Mouse (Mus musculus) forebrain, postnatal 0 days (tissue): Measurements from ENCODE around the gene Ifrd2. TPM values are rescaled to one million over a fixed set of nuclear protein-coding genes. Genes with fewer than 3 reads are reported as not detected.

Experiments
- ATAC-seq: fragments of 200-750 bp; cut with Nextera tagmentation; 2 replicates; pipeline ENCODE4 v1.8.0; 2017; ENCODE audit warnings: mild to moderate bottlenecking, moderate library complexity
- DNase-seq: peaks from one replicate; pipeline ENCODE4 v3.0.0-alpha.2; 2015
- H3K27ac ChIP-seq: fragments of 300-500 bp; sonication (generic); 2 replicates; pipeline ENCODE4 v1.5.1; 2014; ENCODE audit warnings: low read depth, mild to moderate bottlenecking, antibody characterized with exemption, low read length, moderate library complexity, mixed read lengths
- H3K27me3 ChIP-seq: fragments of 300-500 bp; sonication (generic); 2 replicates; pipeline ENCODE4 v1.6.1; 2014; ENCODE audit warnings: mild to moderate bottlenecking, low read length, mixed read lengths; ENCODE audit not compliant: insufficient read depth
- H3K36me3 ChIP-seq: fragments of 300-500 bp; sonication (generic); 2 replicates; pipeline ENCODE4 v1.6.1; 2014; ENCODE audit warnings: mild to moderate bottlenecking, moderate library complexity; ENCODE audit not compliant: insufficient read depth
- H3K4me1 ChIP-seq: fragments of 300-500 bp; sonication (generic); 2 replicates; pipeline ENCODE4 v1.6.1; 2014; ENCODE audit warnings: antibody characterized with exemption; ENCODE audit not compliant: insufficient read depth
- H3K4me2 ChIP-seq: fragments of 300-500 bp; sonication (generic); 2 replicates; pipeline ENCODE4 v1.6.1; 2014; ENCODE audit warnings: low read depth, mild to moderate bottlenecking, moderate library complexity
- H3K4me3 ChIP-seq: fragments of 300-500 bp; sonication (generic); 2 replicates; pipeline ENCODE4 v1.5.1; 2014; ENCODE audit warnings: low read depth, low read length, mixed read lengths
- H3K9ac ChIP-seq: fragments of 300-500 bp; sonication (generic); 2 replicates; pipeline ENCODE4 v1.6.1; 2014; ENCODE audit warnings: mild to moderate bottlenecking
- H3K9me3 ChIP-seq: fragments of 300-500 bp; sonication (generic); 2 replicates; pipeline ENCODE4 v1.6.1; 2016; ENCODE audit warnings: low read length
- CTCF ChIP-seq: sonication (generic); IDR thresholded peaks from 2 replicates; pipeline ENCODE4 v1.5.1; 2016; ENCODE audit warnings: antibody characterized with exemption, control low read depth, low read depth
- WGBS: fragments of 180-500 bp; shearing (Covaris S2); extraction: QIAGEN DNeasy Blood & Tissue Kit; methylation state at CpG from one replicate; pipeline ENCODE4 v1.1.7; 2014; 5-methylcytosine and 5-hydroxymethylcytosine counted together
- polyA plus RNA-seq: library from polyadenylated mRNA; unstranded; fragments of >200 nt; fragmentation: Nextera tagmentation; extraction: Ambion mirVana; gene quantifications from 2 replicates; pipeline ENCODE4 v1.2.1, GENCODE M21; 2015
- total RNA-seq: library from RNA; depleted of rRNA; stranded (reverse); fragments of >200 nt; gene quantifications from 2 replicates; pipeline ENCODE4 v1.2.3, GENCODE M21; 2014

Ifrd2 gene
- total and polyA plus RNA-seq, 2 experiments from 2014 or later: 7.4 to 13.8 TPM

DNA sequence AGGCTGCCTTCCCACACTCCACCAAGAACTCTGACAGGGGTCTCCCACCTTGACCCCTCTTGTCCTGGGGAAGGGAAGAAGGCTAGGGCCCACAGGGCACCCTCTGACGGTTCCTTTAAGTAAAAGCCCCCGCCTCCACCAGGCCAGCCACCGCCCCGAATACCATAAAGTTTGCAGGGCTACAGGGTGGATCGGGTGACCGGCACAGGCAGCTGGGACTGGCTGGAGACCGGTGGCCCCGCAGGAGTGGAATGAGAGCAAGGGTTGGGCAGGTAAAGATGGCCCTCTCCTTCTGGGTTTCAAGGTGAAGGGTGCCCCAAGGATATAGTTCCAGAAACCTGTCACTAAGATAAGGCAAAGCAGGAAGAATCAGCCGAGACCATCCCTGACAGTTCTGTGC is 19.1 kb downstream of the Ifrd2 start:
- 34% methylated on average over 9 of the region's 9 CpGs for WGBS
- Histone ChIP-seq H3K36me3 (no peaks in the 10 kb centered on the region), H3K9ac (no peak overlapping the region), H3K4me1 (0 out of 2 replicates have a peak, but pooled peaks cover 4% of the 10 kb centered on the region), H3K4me3 (no peak overlapping the region), H3K27ac (no peak overlapping the region), H3K9me3 (no peaks in the 10 kb centered on the region), H3K27me3 (no peaks in the 10 kb centered on the region), H3K4me2 (no peak overlapping the region)
- ATAC-seq: no peak
- TF ChIP-seq CTCF: no peak
- DNase-seq: no peak

DNA sequence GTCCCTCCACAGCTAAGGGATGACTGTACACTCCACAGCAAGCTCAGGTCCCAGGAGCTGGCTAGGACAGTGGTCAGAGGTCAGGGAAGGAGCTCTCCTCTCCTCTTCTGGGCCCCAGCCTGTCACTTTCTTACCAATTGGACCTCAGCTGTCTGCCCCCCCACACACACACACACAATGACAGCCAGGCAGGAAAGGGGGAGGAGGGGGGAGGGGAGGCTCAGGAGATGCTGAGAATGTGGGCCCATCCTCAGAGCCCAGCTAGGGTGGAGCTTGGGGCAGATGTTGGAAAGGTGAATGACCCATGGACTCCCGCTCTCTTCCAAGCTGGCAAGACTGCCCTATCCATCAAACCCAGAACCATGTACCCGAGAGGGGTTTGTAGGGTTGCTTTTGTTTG is 19.6 kb downstream of the Ifrd2 start:
- 71% methylated on average over 2 of the region's 2 CpGs for WGBS
- DNase-seq: no peak
- H3K9me3 ChIP-seq: no peaks in the 10 kb centered on the region
- 0 out of 2 replicates have a peak, but pooled peaks cover 8% of the 10 kb centered on the region for H3K4me1 ChIP-seq
- no peak for TF ChIP-seq CTCF
- H3K27me3 ChIP-seq: no peaks in the 10 kb centered on the region
- H3K9ac ChIP-seq: no peak overlapping the region
- H3K27ac ChIP-seq: no peak overlapping the region
- no peak overlapping the region for H3K4me2 ChIP-seq
- ATAC-seq: no peak
- no peaks in the 10 kb centered on the region for H3K36me3 ChIP-seq
- no peak overlapping the region for H3K4me3 ChIP-seq

DNA sequence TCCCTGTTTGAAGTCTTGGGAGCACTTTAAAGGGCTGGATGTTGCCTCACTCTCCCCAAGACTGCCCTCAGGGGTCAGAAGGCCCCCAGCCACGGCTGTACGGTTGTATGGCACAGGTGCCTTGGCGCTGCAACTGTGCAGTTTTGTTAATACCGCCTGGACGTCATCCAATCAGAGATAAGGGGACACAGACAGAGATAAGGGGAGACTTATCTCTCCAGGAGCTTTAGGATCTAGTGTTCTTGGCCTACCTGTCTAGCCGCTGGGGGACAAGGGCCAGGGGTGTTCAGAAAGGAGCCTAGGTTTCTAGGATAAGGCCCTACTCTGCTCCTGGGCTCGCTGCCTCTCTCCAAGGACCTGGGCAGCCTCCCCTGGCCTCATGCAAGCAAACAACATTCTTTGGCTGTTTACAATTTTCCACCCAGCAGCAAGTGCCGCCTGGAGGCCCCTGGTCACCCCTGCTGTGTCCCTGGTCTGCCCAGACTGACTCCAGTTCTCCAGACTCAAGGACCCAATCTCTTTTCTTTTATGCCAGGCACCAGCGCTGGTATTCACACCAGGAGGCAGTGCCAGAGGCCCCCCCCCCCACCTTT is 20.3 kb downstream of the Ifrd2 start:
- Histone ChIP-seq H3K27ac (no peak overlapping the region), H3K9me3 (no peaks in the 10 kb centered on the region), H3K4me2 (no peak overlapping the region), H3K9ac (no peak overlapping the region), H3K36me3 (no peaks in the 10 kb centered on the region), H3K27me3 (no peaks in the 10 kb centered on the region), H3K4me1 (0 out of 2 replicates have a peak, but pooled peaks cover 10% of the 10 kb centered on the region), H3K4me3 (no peak overlapping the region)
- 55% methylated on average over 9 of the region's 9 CpGs for WGBS
- no peak for TF ChIP-seq CTCF
- DNase-seq (no peak), ATAC-seq (no peak)

DNA sequence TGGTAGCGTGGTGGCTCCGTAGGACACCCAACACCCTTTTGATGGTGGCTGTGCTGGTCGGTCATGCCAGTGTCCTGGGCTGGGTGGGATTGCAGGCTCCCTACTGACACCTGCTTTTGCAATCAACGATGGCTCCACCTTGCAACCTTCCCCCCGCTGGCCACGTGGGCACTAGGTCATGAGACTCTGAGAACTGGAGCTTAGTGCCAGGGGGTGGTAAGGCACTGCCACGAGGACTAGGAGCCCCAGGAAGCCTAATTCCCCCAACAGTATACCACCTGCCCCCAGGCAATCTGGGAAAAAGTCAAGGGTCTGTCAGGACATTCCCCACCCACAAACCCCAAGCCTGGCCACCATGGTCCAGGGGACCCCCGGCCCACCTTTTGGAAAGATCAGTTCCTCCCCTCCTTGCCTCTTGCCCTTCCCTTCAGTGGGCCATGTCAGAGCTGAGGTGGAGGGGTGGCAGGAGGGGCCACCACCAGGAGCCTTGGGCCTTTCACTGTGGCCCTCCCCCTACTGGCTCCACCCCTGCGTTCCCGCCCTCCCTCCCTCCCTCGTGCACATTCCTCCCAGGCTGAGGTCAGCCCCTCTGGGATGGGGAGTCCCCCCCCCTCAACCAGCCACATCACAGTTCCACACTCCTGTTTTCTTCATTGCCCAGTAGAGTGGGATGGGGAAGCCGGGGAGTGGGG is 21.4 kb downstream of the Ifrd2 start, which contains the start of gene Sema3b:
Gene Sema3b, minus strand, starts transcription at position 489 of the 692 bp plus-strand sequence.
- DNase-seq (no peak), ATAC-seq (no peak)
- 0 out of 2 replicates have a peak, but pooled peaks cover 10% of the 10 kb centered on the region for H3K4me1 ChIP-seq
- no peak within 1 kb of the TSS for H3K9ac ChIP-seq
- no peaks in the 10 kb centered on the region for H3K27me3 ChIP-seq
- H3K4me3 ChIP-seq: no peak within 1 kb of the TSS
- no peak within 1 kb of the TSS for H3K4me2 ChIP-seq
- TF ChIP-seq CTCF: no peak
- no peaks in the 10 kb centered on the region for H3K9me3 ChIP-seq
- H3K36me3 ChIP-seq: peaks cover 2% of the 10 kb centered on the region; the same call in 1 of the 2 replicates
- 42% methylated on average over 12 of the region's 12 CpGs for WGBS
- no peak within 1 kb of the TSS for H3K27ac ChIP-seq

DNA sequence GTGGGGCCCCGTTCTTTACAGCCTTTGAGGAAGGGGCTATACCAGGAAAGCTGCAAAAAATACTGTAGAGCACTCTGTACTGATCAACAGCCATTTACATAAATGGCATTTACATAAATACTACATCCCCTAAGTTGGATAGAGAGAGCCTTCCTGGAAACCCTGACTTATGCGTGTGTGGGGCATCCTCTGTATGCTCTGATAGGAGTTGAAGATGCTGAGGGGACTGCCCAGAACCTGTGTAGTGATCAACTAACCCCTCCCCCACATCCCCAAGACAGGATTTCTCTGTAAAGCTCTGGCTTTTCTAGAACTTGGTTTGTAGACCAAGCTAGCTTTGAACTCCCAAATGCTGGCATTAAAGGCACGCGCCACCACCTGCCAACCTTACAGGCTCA is 22.0 kb downstream of the Ifrd2 start:
- Histone ChIP-seq H3K4me1 (0 out of 2 replicates have a peak, but pooled peaks cover 10% of the 10 kb centered on the region), H3K27me3 (no peaks in the 10 kb centered on the region), H3K27ac (no peak overlapping the region), H3K4me2 (no peak overlapping the region), H3K9ac (no peak overlapping the region), H3K36me3 (peaks cover 7% of the 10 kb centered on the region; the same call in 1 of the 2 replicates), H3K4me3 (no peak overlapping the region), H3K9me3 (no peaks in the 10 kb centered on the region)
- no peak for TF ChIP-seq CTCF
- 67% methylated on average over 4 of the region's 4 CpGs for WGBS
- ATAC-seq: no peak
- no peak for DNase-seq

DNA sequence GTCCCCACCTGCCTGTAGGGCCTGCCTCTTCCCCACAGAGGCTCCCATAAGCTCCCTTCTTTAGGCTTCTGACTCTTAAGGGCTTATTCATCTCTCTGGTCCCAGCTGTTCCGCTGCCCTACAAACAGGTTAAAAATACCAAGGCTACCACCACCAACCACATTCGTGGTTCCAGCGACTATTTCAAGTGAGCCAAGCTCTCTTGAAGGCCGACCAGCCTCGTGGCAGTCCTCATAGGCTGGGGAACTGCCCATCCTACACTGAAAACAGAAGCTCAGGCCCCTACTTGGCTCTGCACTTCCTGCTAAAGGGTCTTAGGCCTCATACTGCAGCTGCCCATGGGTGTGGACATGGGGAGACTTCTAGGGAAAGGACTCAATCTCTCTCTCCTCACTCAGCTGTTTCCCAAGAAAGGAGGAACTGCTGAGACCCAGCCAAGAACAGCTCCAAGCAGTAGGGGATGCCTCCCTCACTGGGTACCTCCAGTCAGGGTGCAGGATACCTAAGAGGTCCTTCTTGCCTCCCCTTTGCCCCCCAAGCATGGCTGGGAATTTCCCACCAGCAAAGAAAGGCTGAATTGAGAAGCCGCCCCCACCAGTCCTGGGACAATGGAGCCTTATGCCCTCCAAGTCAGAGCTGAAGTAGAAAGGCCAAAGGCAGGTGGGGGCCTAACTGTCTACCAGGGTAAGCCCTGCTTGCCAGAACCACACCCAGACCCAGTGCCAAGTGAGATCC is 24.2 kb downstream of the Ifrd2 start:
- Histone ChIP-seq H3K4me2 (peak overlapping the region; percentile 62), H3K9ac (peak overlapping the region; percentile 72), H3K27me3 (no peaks in the 10 kb centered on the region), H3K27ac (peak overlapping the region; percentile 97), H3K36me3 (peaks cover 29% of the 10 kb centered on the region), H3K9me3 (no peaks in the 10 kb centered on the region), H3K4me3 (no peak overlapping the region), H3K4me1 (0 out of 2 replicates have a peak, but pooled peaks cover 10% of the 10 kb centered on the region)
- DNase-seq (peak; percentile 25), ATAC-seq (no peak)
- WGBS: 57% methylated on average over 6 of the region's 6 CpGs
- TF ChIP-seq CTCF: no peak
